Mouse (Mus musculus): ENCODE measurements around the gene Wnt5b. TPM values are rescaled to one million over a fixed set of nuclear protein-coding genes. Genes with fewer than 3 reads are reported as not detected.
"Not testable (repeated sequence)": the region's sequence is repeated elsewhere in the genome, so short reads cannot be mapped to it uniquely, and the experiment has no call there.

The Wnt5b gene
- total and polyA plus RNA-seq, 2 experiments from 2014 or later = 3.6 to 4.7 TPM

- H3K36me3 ChIP-seq (ENCODE audit: insufficient read depth, low read length) = no peaks in the 10 kb centered on the region
- H3K4me2 ChIP-seq (ENCODE audit: low read depth, low read length) = peak overlapping the region; percentile 25; the same call in 1 of the 2 replicates
- DNase-seq (ENCODE audit: low spot score) (peak; percentile 87), ATAC-seq (no peak)
- no peaks in the 10 kb centered on the region for H3K4me1 ChIP-seq (ENCODE audit: insufficient read depth, low read length)
- WGBS = 10% methylated on average over 5 of the region's 5 CpGs
- H3K4me3 ChIP-seq (ENCODE audit: low read length) = no peak overlapping the region
- no peaks in the 10 kb centered on the region for H3K27me3 ChIP-seq (ENCODE audit: insufficient read depth, low read length)
- no peak overlapping the region for H3K27ac ChIP-seq
- H3K9me3 ChIP-seq (ENCODE audit: low read length) = no peaks in the 10 kb centered on the region
- peak; percentile 84 for TF ChIP-seq CTCF (IDR thresholded peaks at IDR 0.05; ENCODE audit: low read depth)
- no peak overlapping the region for H3K9ac ChIP-seq (replicated peaks; ENCODE audit: low read length)
These were observed 54.4 kb downstream of the Wnt5b start for GRCm38 (mm10) chr6:119489765-119490164.

- H3K27ac ChIP-seq = no peak overlapping the region
- WGBS = 90% methylated on average over 9 of the region's 9 CpGs
- no peak overlapping the region for H3K9ac ChIP-seq (replicated peaks; ENCODE audit: low read length)
- peaks cover 6% of the 10 kb centered on the region; the same call in 1 of the 2 replicates for H3K4me1 ChIP-seq (ENCODE audit: insufficient read depth, low read length)
- peaks cover 6% of the 10 kb centered on the region; the same call in 1 of the 2 replicates for H3K36me3 ChIP-seq (ENCODE audit: insufficient read depth, low read length)
- H3K4me2 ChIP-seq (ENCODE audit: low read depth, low read length) = no peak overlapping the region
- no peaks in the 10 kb centered on the region for H3K9me3 ChIP-seq (ENCODE audit: low read length)
- ATAC-seq (no peak), DNase-seq (ENCODE audit: low spot score) (no peak)
- TF ChIP-seq CTCF (IDR thresholded peaks at IDR 0.05; ENCODE audit: low read depth) = no peak
- no peaks in the 10 kb centered on the region for H3K27me3 ChIP-seq (ENCODE audit: insufficient read depth, low read length)
- no peak overlapping the region for H3K4me3 ChIP-seq (ENCODE audit: low read length)
These were observed 56.5 kb downstream of the Wnt5b start for GRCm38 (mm10) chr6:119487619-119488018.

- H3K36me3 ChIP-seq (ENCODE audit: insufficient read depth, low read length) = peaks cover 6% of the 10 kb centered on the region; the same call in 1 of the 2 replicates
- no peaks in the 10 kb centered on the region for H3K27me3 ChIP-seq (ENCODE audit: insufficient read depth, low read length)
- H3K4me1 ChIP-seq (ENCODE audit: insufficient read depth, low read length) = peaks cover 7% of the 10 kb centered on the region; the same call in 1 of the 2 replicates
- no peak for ATAC-seq
- H3K4me3 ChIP-seq (ENCODE audit: low read length) = no peak overlapping the region
- no peak overlapping the region for H3K9ac ChIP-seq (replicated peaks; ENCODE audit: low read length)
- DNase-seq (ENCODE audit: low spot score) = no peak
- no peak for TF ChIP-seq CTCF (IDR thresholded peaks at IDR 0.05; ENCODE audit: low read depth)
- H3K27ac ChIP-seq = no peak overlapping the region
- H3K4me2 ChIP-seq (ENCODE audit: low read depth, low read length) = no peak overlapping the region
- no peaks in the 10 kb centered on the region for H3K9me3 ChIP-seq (ENCODE audit: low read length)
- 91% methylated on average over 7 of the region's 7 CpGs for WGBS
These were observed 57.1 kb downstream of the Wnt5b start for GRCm38 (mm10) chr6:119487085-119487458.

GRCm38 (mm10) chr6:119486381-119487084, 57.6 kb downstream of the Wnt5b start:
- Histone ChIP-seq H3K27me3 (ENCODE audit: insufficient read depth, low read length) (no peaks in the 10 kb centered on the region), H3K4me1 (ENCODE audit: insufficient read depth, low read length) (peaks cover 7% of the 10 kb centered on the region; the same call in 1 of the 2 replicates), H3K9me3 (ENCODE audit: low read length) (no peaks in the 10 kb centered on the region), H3K4me3 (ENCODE audit: low read length) (no peak overlapping the region), H3K27ac (no peak overlapping the region), H3K4me2 (ENCODE audit: low read depth, low read length) (no peak overlapping the region), H3K9ac (replicated peaks; ENCODE audit: low read length) (no peak overlapping the region), H3K36me3 (ENCODE audit: insufficient read depth, low read length) (peaks cover 6% of the 10 kb centered on the region; the same call in 1 of the 2 replicates)
- no peak for ATAC-seq
- DNase-seq (ENCODE audit: low spot score) = no peak
- no peak for TF ChIP-seq CTCF (IDR thresholded peaks at IDR 0.05; ENCODE audit: low read depth)
- 85% methylated on average over 12 of the region's 12 CpGs for WGBS

- peaks cover 7% of the 10 kb centered on the region; the same call in 1 of the 2 replicates for H3K4me1 ChIP-seq (ENCODE audit: insufficient read depth, low read length)
- peak; percentile 52 for DNase-seq (ENCODE audit: low spot score)
- no peak overlapping the region for H3K27ac ChIP-seq
These were observed 58.7 kb downstream of the Wnt5b start for GRCm38 (mm10) chr6:119485486-119485885.

GRCm38 (mm10) chr6:119482958-119483600, 61.1 kb downstream of the Wnt5b start:
- Histone ChIP-seq H3K4me1 (ENCODE audit: insufficient read depth, low read length) (peaks cover 7% of the 10 kb centered on the region; the same call in 1 of the 2 replicates), H3K27ac (no peak overlapping the region), H3K9ac (replicated peaks; ENCODE audit: low read length) (no peak overlapping the region), H3K9me3 (ENCODE audit: low read length) (no peaks in the 10 kb centered on the region), H3K4me2 (ENCODE audit: low read depth, low read length) (peak overlapping the region; percentile 99), H3K36me3 (ENCODE audit: insufficient read depth, low read length) (peaks cover 6% of the 10 kb centered on the region; the same call in 1 of the 2 replicates), H3K4me3 (ENCODE audit: low read length) (peak overlapping the region; percentile 25), H3K27me3 (ENCODE audit: insufficient read depth, low read length) (no peaks in the 10 kb centered on the region)
- peak; percentile 74 for DNase-seq (ENCODE audit: low spot score)
- 33% methylated on average over 16 of the region's 16 CpGs for WGBS
- peak; percentile 33; the same call in 1 of the 2 replicates for ATAC-seq
- peak; percentile 77 for TF ChIP-seq CTCF (IDR thresholded peaks at IDR 0.05; ENCODE audit: low read depth)

More at GRCm38 (mm10) chr6:119485486-119485885, 58.7 kb downstream of the Wnt5b start:
- no peak overlapping the region for H3K4me2 ChIP-seq (ENCODE audit: low read depth, low read length)
- no peak for TF ChIP-seq CTCF (IDR thresholded peaks at IDR 0.05; ENCODE audit: low read depth)
- no peak overlapping the region for H3K4me3 ChIP-seq (ENCODE audit: low read length)
- H3K9me3 ChIP-seq (ENCODE audit: low read length) = no peaks in the 10 kb centered on the region
- peaks cover 6% of the 10 kb centered on the region; the same call in 1 of the 2 replicates for H3K36me3 ChIP-seq (ENCODE audit: insufficient read depth, low read length)
- H3K9ac ChIP-seq (replicated peaks; ENCODE audit: low read length) = no peak overlapping the region
- ATAC-seq = no peak
- no peaks in the 10 kb centered on the region for H3K27me3 ChIP-seq (ENCODE audit: insufficient read depth, low read length)
- 25% methylated on average over 2 of the region's 2 CpGs for WGBS

GRCm38 (mm10) chr6:119481741-119482390, 62.3 kb downstream of the Wnt5b start:
- not testable (repeated sequence) for H3K27ac ChIP-seq; H3K4me1 ChIP-seq (ENCODE audit: insufficient read depth, low read length); ATAC-seq; H3K27me3 ChIP-seq (ENCODE audit: insufficient read depth, low read length); H3K9ac ChIP-seq (replicated peaks; ENCODE audit: low read length); DNase-seq (ENCODE audit: low spot score); H3K36me3 ChIP-seq (ENCODE audit: insufficient read depth, low read length); H3K9me3 ChIP-seq (ENCODE audit: low read length)
- peak overlapping the region; percentile 99 for H3K4me2 ChIP-seq (ENCODE audit: low read depth, low read length)
- 6% methylated on average over 10 of the region's 10 CpGs for WGBS
- peak overlapping the region; percentile 92 for H3K4me3 ChIP-seq (ENCODE audit: low read length)

Data from hindbrain, postnatal 0 days (tissue).